Mouse (Mus musculus): ENCODE measurements around the gene Sept3.

Gene Sept3

DNA sequence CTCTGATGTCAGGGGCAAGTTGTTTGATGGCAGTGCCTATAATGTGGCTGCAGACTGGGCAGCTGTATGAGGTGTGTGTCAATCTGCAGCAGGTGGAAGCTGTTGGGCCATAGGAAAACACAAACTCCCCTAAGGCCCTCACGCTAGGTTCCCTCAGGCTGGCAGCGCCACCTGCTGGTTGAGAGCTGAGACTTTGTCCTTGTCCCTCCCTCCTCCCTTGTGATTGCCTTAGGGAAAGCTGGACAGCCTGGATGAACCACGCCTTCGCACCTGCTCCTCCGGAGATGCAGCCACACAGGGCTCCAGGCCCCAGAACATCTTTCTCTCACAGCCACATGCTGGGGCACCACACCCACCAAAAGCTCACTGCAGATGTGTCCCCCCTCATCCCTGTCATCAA is 3.5 kb upstream of the Sept3 start:
- peak; percentile 88 for DNase-seq (ENCODE audit: low read depth, low spot score)

DNA sequence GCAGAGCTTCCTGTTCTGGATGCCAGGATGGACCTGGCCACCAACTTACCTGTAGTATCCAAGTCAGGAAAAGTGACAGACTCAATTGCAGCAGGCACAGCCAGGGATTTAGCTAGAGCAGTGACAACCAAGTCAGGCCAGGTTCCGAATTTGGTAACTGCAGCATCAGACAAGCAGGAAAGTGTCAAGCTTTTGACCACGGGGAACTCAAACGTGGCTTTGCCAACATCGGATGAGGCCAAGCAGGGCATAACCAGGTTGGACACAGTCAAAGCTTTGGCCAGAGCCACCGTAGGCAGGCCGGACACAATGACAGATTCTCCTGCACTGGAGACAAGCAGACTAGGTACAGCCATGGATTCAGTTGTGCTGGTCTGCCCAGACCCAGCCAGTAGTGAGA is 2.4 kb upstream of the Sept3 start:
- DNase-seq (ENCODE audit: low read depth, low spot score), result no peak

DNA sequence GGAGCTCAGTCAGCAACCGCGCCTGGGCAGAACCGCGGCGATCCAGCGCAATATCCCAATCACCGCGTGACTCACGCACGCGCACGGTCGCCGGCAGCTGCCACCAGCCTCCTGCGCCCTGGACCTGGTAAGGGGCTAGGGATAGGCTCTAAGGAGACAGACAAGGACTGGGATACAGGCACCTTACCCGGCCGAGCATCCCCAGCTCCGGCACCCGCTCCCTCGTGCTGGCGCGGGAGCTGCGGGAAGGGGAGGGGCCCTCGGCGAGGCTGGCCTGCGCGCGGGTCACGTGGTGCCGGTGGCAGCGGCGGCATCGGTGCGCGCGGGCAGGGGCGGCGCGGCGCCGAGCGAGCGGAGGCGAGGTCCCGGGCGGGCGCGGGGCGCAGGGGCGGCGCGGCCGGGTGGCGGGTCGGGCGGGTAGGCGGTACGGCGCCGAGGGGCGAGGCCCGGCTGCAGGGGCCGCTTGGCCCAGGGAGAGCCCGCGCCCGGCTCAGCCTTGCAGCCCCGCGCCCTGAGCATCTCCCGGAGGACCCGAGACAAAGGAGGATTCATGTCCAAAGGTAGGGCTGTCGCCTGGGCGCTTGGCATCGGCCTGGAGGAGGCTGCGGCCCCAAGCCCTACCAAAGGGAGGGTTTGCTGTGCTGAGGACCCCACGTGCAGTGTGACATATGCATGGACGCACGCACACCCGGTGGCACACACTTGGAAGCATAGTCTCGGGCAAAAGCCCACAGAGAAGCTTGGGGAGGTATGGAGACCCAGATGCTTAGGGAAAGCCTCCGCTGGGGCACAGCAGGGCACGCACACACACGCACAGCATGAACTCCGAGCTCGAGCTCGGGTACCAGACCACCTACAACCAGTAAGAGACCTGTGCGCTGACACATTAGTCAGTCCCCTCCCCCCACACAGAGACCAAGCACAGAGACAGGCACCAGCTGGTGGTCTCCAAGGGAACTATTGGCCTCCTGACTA is 521 bp downstream of the Sept3 start:
- peak; percentile 75 for DNase-seq (ENCODE audit: low read depth, low spot score)

DNA sequence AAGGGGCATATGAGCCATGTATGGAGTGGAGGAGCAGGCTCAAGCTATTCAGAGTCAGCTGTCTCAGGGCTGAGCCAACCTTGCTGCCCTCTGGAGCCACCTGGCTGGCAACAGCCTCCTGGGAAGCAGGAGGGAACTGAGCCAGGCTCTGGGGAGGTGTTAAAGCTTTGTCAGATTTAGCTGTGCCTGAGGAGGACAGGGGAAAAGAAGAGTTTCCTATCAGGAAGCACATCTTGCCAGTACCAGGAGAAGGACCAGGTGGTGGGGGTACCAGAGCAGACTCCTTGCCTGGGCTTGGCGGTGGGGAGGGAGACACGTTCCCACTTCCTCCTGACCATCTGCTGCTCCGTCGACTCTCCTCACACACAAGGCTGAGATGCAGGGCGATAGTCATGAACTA is 2.9 kb downstream of the Sept3 start:
- no peak for DNase-seq (ENCODE audit: low read depth, low spot score)

DNA sequence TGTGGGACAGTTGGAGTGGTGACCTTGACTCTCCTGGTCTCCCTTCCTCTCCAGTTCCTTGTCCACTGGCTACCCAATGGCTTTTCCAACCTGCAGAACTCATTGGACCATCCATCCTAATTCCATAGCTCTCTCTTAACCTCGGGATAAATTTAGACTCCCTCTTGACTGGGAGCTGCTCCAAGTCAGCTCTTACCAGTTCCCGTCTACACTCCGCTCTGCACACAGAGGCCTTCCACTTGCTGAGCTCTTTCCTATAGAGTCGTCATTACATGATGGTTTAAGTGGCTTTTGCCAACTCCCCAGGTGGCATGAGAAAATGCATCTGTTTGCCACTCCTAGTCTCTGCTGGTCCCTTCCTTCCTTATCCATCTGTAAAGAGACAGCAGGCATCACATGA is 5.9 kb downstream of the Sept3 start:
- no peak for DNase-seq (ENCODE audit: low read depth, low spot score)

DNA sequence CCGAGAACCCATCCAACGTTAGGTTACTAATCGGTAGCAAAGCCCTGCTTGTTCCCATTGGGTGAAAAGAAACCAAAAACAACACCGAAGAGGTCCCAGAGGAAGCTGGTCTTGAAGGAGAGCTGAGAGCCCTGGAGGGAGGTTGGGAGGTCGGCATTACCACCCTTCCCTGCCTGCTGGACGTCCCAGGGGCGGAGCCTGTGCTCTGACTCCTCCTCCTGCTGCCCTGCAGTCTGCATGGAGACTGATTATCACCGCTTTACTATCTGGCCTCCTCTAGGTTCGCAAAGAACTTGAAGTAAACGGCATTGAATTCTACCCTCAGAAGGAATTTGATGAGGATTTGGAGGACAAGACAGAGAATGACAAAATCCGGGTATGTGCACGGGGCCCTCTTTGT is 11.5 kb downstream of the Sept3 start:
- no peak for DNase-seq (ENCODE audit: low read depth, low spot score)

DNA sequence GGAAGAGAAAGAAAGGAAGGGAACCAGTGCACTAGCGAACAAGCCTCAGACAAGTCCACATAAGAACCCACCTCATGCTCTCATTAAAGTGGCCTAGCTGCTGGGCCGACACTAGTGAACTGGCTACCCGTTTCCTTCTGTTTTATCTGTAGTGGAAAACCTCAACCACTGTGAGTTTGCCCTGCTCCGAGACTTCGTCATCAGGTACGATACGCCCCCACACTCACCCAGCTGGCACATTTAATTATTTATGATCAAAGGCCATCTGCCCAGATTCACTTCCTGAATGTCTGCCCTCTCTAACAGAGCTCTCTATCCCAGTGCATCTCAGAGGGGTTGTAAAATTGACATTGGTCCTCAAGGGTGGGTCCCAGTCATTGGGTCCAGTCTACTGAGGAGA is 15.6 kb downstream of the Sept3 start:
- no peak for DNase-seq (ENCODE audit: low read depth, low spot score)

DNA sequence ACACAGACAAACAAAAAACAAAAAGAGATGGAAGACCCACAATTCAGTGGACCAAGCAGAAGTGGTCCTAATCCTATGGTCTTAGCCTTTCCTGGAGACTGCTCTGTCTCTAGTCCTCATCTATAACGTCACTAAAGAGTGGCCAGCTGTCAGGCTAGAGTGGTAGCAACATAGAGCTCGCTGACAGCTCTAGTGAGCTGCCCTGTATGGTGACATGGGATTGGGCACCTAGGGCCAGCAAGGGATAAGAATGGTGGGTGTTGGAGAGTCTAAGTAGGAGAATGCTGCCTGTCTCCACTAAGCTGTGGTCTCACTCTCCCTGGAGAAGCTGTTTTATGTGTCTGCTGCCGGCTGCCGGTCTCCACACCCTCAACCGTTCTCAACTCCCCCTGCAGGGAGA is 18.2 kb downstream of the Sept3 start:
- no peak for DNase-seq (ENCODE audit: low read depth, low spot score)

DNA sequence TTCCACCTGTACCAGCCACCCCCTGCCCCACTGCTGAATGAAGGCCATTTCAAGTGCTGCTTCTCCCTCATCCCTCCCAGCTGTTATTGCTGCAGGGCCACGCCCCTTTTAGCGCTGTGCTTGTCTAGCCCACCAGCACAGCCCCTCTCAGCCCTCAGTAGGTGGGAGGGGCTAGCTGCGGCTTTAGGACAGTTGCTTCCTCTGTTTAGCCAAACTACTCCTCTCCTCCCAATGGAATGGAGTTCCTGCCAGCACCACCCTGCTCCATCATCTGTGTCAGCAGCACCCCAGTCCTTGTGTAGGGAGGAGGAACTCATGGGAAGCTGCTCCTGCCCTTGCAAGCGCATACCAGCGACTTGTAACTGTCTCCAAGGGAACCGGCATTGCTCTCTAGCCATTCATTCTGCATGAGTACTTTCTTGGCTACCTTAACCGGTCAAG is 18.6 kb downstream of the Sept3 start:
- DNase-seq (ENCODE audit: low read depth, low spot score), result peak; percentile 61

DNA sequence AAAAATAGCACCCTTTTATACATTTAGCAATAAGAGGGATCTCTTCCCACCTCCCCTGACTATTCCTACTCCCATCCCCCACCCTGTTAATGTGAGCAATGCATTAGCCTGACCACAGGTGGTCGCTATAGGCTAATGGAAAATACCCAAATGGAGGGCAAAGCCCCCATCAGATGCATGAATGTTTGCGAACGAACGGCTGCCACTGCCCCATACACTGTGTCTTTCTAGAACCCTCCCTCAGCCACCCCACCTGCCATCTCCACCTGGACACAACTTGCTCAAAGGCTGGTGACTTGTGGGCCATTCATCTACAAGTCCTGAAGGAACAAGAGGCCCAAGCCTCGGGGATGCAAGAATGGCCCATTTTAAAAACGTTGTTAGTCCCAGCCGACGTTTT is 19.4 kb downstream of the Sept3 start:
- peak; percentile 60 for DNase-seq (ENCODE audit: low read depth, low spot score)

DNA sequence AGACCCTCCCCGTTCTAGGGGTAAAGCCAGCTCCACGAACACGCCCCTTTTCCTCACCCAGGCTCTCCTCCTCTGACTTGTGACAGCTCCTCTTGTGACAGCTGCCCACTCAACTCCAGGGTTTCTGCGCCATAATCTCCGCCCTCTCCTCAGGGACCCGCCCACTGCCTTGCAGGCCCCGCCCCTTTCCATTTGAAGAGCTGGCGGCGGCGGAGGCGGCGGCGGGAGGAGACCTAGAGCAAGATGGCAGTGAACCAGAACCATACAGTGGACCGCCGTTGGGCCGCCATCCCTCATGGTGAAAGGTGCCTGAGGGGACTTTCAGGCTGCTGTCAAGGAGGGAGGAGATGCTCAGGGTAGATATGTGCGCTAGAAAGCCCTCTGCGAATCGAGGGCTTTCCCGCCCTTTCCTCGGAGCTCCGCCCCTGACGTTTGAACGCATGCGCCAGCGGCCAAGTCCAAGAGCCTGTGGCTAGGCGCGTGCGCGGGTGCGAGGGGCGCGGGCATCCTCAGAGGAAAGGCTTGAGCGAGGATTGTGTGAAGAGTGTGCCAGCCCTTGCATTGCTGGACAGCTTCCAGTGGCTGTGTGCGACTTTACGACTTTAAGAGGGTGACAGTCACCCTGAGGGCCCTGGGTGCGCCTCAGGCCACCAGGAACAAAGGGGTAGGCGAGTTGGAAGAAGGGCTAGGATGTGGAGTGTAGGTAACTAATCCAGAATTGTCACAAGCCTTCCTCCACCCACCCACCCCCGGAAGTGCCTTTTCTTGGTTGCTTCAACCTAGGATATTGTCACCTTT is 24.3 kb downstream of the Sept3 start, which contains the start of gene Wbp2nl:
Wbp2nl (plus strand) TSS at position 191 of the 798 bp plus-strand sequence.
- peak; percentile 83 for DNase-seq (ENCODE audit: low read depth, low spot score)

DNA sequence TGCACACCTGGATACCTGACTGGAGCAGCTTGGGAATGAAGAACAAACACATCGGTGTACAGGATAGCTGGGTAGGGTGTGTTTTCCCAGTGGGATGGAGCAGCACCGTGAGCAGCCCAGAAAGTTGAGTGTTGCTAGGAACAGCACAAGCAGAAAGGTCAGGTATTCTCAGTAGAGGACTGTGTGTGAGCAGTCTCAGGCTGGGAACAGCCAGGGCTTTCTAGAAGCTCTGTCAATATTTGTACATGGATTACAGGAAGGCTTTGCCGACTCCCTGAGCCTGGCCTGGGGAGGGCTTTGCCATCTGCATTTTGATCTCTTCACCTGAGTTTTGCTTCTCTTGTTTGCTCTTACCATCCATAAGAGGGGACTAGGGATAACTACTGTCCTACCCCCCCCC is 32.4 kb downstream of the Sept3 start:
- DNase-seq (ENCODE audit: low read depth, low spot score), result no peak

DNA sequence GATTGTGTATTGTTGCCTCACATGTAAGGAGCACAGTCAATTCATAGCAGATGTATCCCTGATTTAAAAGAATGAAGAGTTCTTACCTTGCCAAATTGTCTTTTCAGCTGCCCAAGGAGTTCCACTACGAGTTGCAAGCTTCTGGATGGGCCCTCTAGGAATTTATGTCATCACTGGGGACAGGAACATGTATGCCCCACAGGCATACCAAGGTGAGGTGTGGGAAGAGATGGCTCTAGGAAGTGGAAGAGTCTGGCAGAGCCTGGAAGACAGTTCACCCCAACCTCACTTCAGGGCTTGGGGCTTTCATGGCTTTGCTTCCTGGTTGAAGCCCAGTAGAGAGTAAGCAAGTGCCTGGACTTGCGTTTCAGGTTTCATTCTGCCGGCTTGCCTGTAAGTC is 33.7 kb downstream of the Sept3 start:
- no peak for DNase-seq (ENCODE audit: low read depth, low spot score)

DNA sequence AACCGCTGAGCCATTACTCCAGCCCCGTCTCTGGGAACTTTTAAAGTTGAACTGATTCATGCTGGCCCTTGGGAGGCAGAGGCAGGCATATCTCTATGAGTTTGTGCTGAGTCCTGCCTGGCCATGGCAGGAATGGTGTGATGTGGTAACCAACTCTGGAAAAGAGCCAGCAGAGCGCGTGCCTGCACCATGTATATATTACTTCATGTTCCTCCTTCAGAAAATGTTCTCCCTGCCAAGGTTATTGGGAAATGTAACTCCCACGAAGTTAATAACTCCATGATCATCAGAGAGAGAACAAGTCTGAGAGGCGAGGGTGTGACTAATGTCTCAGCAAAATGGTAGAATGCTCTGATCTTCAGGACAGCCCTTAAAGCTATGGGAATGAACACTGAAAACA is 43.1 kb downstream of the Sept3 start:
- DNase-seq (ENCODE audit: low read depth, low spot score), result no peak

DNA sequence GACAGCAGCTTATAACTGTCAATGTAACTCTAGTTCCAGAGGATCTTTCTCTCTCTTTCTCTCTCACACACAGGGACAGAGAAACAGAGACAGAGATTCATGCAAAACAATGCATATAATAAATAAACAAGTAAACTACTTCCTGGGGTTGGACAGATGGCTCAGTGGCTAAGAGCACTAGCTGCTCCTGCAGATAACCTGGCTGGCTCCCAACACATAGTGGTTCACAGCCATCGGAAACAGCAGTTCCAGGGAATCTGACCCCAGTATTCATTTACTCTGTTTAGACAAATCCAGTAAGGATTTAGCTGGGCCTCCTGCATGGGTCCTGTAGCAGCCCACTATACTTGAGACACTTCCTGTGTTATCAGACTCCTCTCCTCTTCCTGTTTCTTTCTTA is 44.9 kb downstream of the Sept3 start:
- DNase-seq (ENCODE audit: low read depth, low spot score), result no peak

DNA sequence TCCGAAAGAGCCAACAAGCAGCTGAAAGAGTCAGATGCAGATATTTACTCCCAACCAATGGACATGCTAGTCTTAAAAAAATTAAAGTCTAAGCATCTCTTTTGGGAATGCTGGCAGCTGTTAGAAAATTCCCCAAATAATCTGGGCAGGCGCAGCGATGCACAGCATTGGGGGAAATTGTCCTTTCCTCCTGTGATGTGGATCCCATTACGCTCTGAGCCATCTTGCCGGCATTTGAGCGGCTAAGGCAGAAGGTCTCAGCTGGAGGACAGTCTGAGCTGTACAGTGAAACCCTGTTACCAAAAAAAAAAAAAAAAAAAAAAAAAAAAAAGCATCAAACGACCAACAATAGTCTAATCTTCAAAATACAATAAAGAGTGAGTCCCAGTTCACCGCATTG is 47.5 kb downstream of the Sept3 start:
- no peak for DNase-seq (ENCODE audit: low read depth, low spot score)

DNA sequence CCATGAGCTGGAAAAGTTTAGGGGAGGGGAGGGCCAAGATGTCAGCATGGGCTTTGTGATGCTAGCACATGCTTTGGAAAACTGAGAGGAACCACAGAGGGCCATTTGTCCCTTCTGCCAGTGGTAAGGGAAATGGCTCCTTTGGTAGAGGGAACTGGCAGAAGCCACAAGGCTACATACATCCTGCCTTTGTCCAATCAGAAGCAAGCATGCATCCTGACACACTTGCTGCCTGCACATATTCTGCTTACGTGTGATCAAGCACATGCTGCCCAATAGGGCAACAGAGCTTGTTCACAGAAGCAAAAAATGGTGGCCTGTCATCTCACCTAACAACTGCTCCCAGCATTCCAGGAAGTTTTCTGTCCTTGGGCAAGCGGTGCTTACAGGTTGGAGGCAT is 50.7 kb downstream of the Sept3 start:
- no peak for DNase-seq (ENCODE audit: low read depth, low spot score)

DNA sequence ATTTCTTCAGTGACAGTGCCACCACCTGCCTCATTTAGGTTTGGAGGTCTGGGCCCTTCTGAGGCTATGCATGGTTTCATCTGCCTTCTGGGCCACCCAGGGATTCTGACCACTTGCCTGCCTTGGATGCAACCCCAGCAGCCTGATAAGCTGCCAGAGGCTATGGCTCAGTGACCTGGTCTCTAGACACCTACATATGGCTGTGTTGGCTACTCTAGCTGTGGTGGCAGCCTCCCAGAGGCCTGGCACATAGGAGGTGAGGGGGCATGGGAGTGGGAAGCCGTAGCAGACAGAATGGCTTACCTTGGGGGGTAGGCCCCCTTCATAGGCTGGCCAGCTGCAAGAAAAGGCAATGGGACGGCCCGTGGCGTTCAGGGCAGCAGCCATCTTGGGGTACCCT is 60.5 kb downstream of the Sept3 start:
- DNase-seq (ENCODE audit: low read depth, low spot score), result no peak

DNA sequence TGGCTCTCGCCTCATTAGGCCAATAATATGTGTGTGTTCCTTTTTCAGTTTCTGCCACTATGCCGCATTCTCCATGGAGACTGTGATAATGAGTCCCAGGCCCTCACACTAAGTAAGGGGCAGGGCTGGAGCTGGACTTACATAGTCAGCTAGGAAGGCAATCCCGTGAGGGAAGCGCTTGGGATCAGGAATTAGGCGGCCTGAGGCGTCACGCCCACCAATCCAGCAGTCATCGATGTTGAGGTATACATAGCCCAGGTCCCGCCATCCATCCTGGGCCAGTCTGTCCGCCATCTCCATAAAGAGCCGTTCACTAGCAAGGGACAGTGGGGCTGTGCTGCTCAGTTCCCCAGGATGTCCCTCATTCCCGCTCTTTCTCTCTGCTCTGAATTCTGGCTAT is 61.9 kb downstream of the Sept3 start:
- no peak for DNase-seq (ENCODE audit: low read depth, low spot score)

DNA sequence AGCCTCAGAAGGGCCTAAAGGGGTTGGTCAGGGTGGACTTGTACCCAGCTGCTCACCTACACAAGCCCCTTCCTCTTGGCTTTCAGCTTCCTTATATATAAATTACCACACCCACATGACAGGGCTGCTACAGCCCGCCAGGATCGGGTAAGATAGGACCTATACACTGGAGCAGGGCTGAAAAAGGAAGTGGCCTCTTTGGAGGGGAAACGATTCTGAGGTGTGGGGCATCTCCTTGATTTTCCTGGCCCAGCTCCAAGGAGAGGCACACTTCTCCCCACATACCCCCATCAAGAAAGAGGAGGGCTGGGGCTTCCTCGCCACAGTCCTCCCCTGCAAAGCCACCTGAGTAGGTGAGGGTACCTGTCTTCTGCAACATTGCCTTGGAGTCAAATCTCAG is 63.2 kb downstream of the Sept3 start:
- DNase-seq (ENCODE audit: low read depth, low spot score), result no peak

DNA sequence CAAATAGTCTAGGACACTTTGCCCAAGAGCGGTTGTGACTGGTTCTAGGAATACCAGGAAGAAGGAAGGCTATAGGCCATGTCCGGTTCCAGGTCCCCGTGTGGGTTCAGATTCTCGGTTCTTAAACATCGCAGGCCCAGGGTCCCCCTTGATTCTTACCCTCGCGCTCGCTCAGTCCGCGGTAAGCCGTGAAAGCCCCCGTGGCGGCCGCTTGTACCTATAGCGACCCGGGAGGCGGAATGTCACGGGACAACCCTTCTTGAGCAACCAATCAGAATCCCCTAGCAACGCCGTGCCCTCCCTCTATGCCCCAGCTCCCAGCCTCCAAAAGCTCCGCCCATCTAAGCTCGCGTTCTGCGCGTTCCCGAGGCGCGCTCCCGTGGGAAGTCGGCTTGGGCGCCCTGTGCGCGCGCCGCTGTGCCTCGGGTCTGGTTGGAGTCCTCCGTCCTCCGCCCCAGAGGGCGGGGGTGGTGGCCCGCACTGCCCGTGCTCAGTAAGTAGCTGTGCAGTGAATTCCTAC is 64.0 kb downstream of the Sept3 start, which contains the start of the genes Naga, Pheta2 and Smdt1:
Naga (minus strand) TSS at position 333 of the 520 bp plus-strand sequence.
Pheta2 (plus strand) TSS at position 350 of the 520 bp plus-strand sequence.
Smdt1 (plus strand) TSS at position 367 of the 520 bp plus-strand sequence.
- DNase-seq (ENCODE audit: low read depth, low spot score), result peak; percentile 97

DNA sequence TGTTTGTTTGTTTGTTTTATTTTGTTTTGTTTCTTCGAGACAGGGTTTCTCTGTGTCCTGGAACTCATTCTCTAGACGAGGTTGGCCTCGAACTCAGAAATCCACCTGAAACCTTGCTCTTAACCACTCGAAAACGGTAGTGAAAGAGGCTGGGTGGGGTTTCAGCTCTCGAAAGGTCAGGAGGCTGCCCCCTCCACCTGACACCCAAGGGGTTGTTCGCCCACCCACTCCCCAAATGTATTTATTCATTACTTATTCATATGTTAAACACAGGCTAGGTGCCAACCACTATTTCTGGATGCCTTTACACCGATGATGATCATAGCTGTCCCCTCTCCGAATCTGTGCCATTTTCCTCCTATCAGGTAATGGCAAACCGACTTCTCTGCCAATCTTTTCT is 64.5 kb downstream of the Sept3 start:
- no peak for DNase-seq (ENCODE audit: low read depth, low spot score)
